Mouse (Mus musculus) neutrophil, adult 5-6 weeks (primary cell): ENCODE results near the gene Pten. TPM values are rescaled to one million over a fixed set of nuclear protein-coding genes. Genes with fewer than 3 reads are reported as not detected.
"Not testable (repeated sequence)": the region's sequence is repeated elsewhere in the genome, so short reads cannot be mapped to it uniquely, and the experiment has no call there.

Experiments
- ATAC-seq: fragments of 151-379, 151-347 bp; 2 replicates; pipeline ENCODE4 v1.8.0; 2017; ENCODE audit warnings: mild to moderate bottlenecking, moderate TSS enrichment; ENCODE audit not compliant: insufficient number of reproducible peaks, poor library complexity, low FRiP score, severe bottlenecking; ENCODE audit errors: extremely low read depth
- total RNA-seq: library from RNA; stranded (forward); fragments of 200-1000 nt; gene quantifications from 2 replicates; pipeline ENCODE4 v1.2.3, GENCODE M21; 2017

The Pten gene
- total RNA-seq, 1 experiment from 2014 or later: 335 TPM

- ATAC-seq: no peak
Observed at GRCm38 (mm10) chr19:32752357-32752756, 4.9 kb upstream of the Pten start.

- no peak for ATAC-seq
Observed at GRCm38 (mm10) chr19:32753386-32753785, 3.9 kb upstream of the Pten start.

- ATAC-seq: peak; percentile 11; the same call in 1 of the 2 replicates
Observed at GRCm38 (mm10) chr19:32754188-32755000, 2.9 kb upstream of the Pten start.

GRCm38 (mm10) chr19:32755104-32755791 lies 2.0 kb upstream of the Pten start:
- ATAC-seq: no peak

GRCm38 (mm10) chr19:32755792-32756635 lies 1.3 kb upstream of the Pten start:
- ATAC-seq: peak; percentile 50

- peak; percentile 10; the same call in 1 of the 2 replicates for ATAC-seq
Observed at GRCm38 (mm10) chr19:32756636-32756899, 729 bp upstream of the Pten start.

GRCm38 (mm10) chr19:32757831-32758792 lies 815 bp downstream of the Pten start:
- ATAC-seq: no peak

- ATAC-seq: no peak
Observed at GRCm38 (mm10) chr19:32758793-32759161, 1.5 kb downstream of the Pten start.

GRCm38 (mm10) chr19:32759357-32760024 lies 2.2 kb downstream of the Pten start:
- no peak for ATAC-seq

- no peak for ATAC-seq
Observed at GRCm38 (mm10) chr19:32760499-32760898, 3.2 kb downstream of the Pten start.

GRCm38 (mm10) chr19:32761162-32761561 lies 3.9 kb downstream of the Pten start:
- ATAC-seq: no peak

- no peak for ATAC-seq
Observed at GRCm38 (mm10) chr19:32762493-32762892, 5.2 kb downstream of the Pten start.

GRCm38 (mm10) chr19:32778411-32778810 lies 21.1 kb downstream of the Pten start:
- ATAC-seq: no peak

GRCm38 (mm10) chr19:32779131-32779530 lies 21.8 kb downstream of the Pten start:
- no peak for ATAC-seq

- ATAC-seq: no peak
Observed at GRCm38 (mm10) chr19:32781305-32782071, 24.2 kb downstream of the Pten start.

- ATAC-seq: not testable (repeated sequence)
Observed at GRCm38 (mm10) chr19:32787388-32787787, 30.1 kb downstream of the Pten start.

- ATAC-seq: not testable (repeated sequence)
Observed at GRCm38 (mm10) chr19:32788016-32788415, 30.7 kb downstream of the Pten start.
